Comparison of ENCODE assay signal across 8 mouse cellular contexts in genomic region chr11:4270744-4271459, GRCm38 (mm10). TPM values are rescaled to one million over a fixed set of nuclear protein-coding genes. Genes with fewer than 3 reads are reported as not detected.
DNase-seq lines count a peak whose midpoint lies in the region; ATAC-seq and TF ChIP-seq lines count a peak whose summit lies in the region.

No protein-coding gene starts in this region.

- H3K4me1 ChIP-seq in forebrain, embryonic 14.5 days (ENCODE audit: control insufficient read depth, insufficient read depth, low read length): no peaks in the 10 kb centered on the region
- H3K4me1 ChIP-seq in forebrain, embryonic 12.5 days: peaks cover 10% of the 10 kb centered on the region
- H3K4me1 ChIP-seq in embryonic facial prominence, embryonic 12.5 days: peaks cover 21% of the 10 kb centered on the region
- H3K4me1 ChIP-seq in intestine, postnatal 0 days (replicated peaks; ENCODE audit: control insufficient read depth, insufficient read depth, low read length): peaks cover 4% of the 10 kb centered on the region; the same call in 1 of the 2 replicates
- H3K4me1 ChIP-seq in midbrain, embryonic 15.5 days: peaks cover 17% of the 10 kb centered on the region; the same call in 1 of the 2 replicates
- H3K4me1 ChIP-seq in cerebellum, adult 2 months (ENCODE audit: control insufficient read depth, insufficient read depth, low read length): no peaks in the 10 kb centered on the region

- peak; percentile 65 for TF ChIP-seq CTCF in intestine, postnatal 0 days (IDR thresholded peaks at IDR 0.05; ENCODE audit: low read depth)
- no peak; the same call in 1 of the 2 replicates for TF ChIP-seq CTCF in cerebellum, adult 2 months (IDR thresholded peaks at IDR 0.05; ENCODE audit: borderline replicate concordance, insufficient read depth, low read depth, low read length)

- intact Hi-C loops in left cerebral cortex, postnatal 14 days (cut with DNase I): no loop called here

- no peak overlapping the region for H3K4me3 ChIP-seq in forebrain, embryonic 14.5 days (ENCODE audit: low read depth, low read length)
- no peak overlapping the region for H3K4me3 ChIP-seq in forebrain, embryonic 12.5 days (replicated peaks)
- H3K4me3 ChIP-seq in embryonic facial prominence, embryonic 12.5 days: no peak overlapping the region
- no peak overlapping the region for H3K4me3 ChIP-seq in intestine, postnatal 0 days (ENCODE audit: low read depth, low read length)
- H3K4me3 ChIP-seq in midbrain, embryonic 15.5 days: no peak overlapping the region
- H3K4me3 ChIP-seq in cerebellum, adult 2 months (replicated peaks; ENCODE audit: insufficient read depth, low read depth, low read length): no peak overlapping the region

- no peak overlapping the region for H3K9ac ChIP-seq in forebrain, embryonic 14.5 days (ENCODE audit: low read length)
- H3K9ac ChIP-seq in forebrain, embryonic 12.5 days: no peak overlapping the region; the same call in 1 of the 2 replicates
- H3K9ac ChIP-seq in embryonic facial prominence, embryonic 12.5 days: no peak overlapping the region
- H3K9ac ChIP-seq in intestine, postnatal 0 days (ENCODE audit: low read depth, low read length): no peak overlapping the region
- H3K9ac ChIP-seq in midbrain, embryonic 15.5 days: no peak overlapping the region

- peak; percentile 32 for DNase-seq in forebrain, embryonic 14.5 days (ENCODE audit: low spot score)
- DNase-seq in 416B (ENCODE audit: low read depth): peak; percentile 36
- no peak for DNase-seq in left cerebral cortex, postnatal 14 days (ENCODE audit: low spot score in 2 of 2)
- DNase-seq in cerebellum, adult 2 months: no peak

- no peak overlapping the region for H3K4me2 ChIP-seq in forebrain, embryonic 14.5 days (ENCODE audit: low read length)
- no peak overlapping the region for H3K4me2 ChIP-seq in forebrain, embryonic 12.5 days
- no peak overlapping the region for H3K4me2 ChIP-seq in embryonic facial prominence, embryonic 12.5 days (replicated peaks)
- H3K4me2 ChIP-seq in intestine, postnatal 0 days (replicated peaks; ENCODE audit: low read depth): no peak overlapping the region
- no peak overlapping the region for H3K4me2 ChIP-seq in midbrain, embryonic 15.5 days

- no peak for TF ChIP-seq POLR2A in cerebellum, adult 2 months (IDR thresholded peaks at IDR 0.05; ENCODE audit: borderline replicate concordance, insufficient read depth, low read length)

- WGBS in forebrain, embryonic 14.5 days: 20% methylated on average over 20 of the region's 20 CpGs
- 18% methylated on average over 19 of the region's 20 CpGs for WGBS in forebrain, embryonic 12.5 days
- 21% methylated on average over 20 of the region's 20 CpGs for WGBS in embryonic facial prominence, embryonic 12.5 days
- 43% methylated on average over 20 of the region's 20 CpGs for WGBS in intestine, postnatal 0 days
- WGBS in midbrain, embryonic 15.5 days: 20% methylated on average over 19 of the region's 20 CpGs
- WGBS in cerebellum, adult 2 months: 38% methylated on average over 20 of the region's 20 CpGs

- no peaks in the 10 kb centered on the region for H3K36me3 ChIP-seq in forebrain, embryonic 14.5 days (ENCODE audit: control insufficient read depth, insufficient read depth, low read length)
- no peaks in the 10 kb centered on the region for H3K36me3 ChIP-seq in forebrain, embryonic 12.5 days (replicated peaks)
- H3K36me3 ChIP-seq in embryonic facial prominence, embryonic 12.5 days: no peaks in the 10 kb centered on the region
- peaks cover 9% of the 10 kb centered on the region; the same call in 1 of the 2 replicates for H3K36me3 ChIP-seq in intestine, postnatal 0 days (ENCODE audit: control insufficient read depth, insufficient read depth)
- H3K36me3 ChIP-seq in midbrain, embryonic 15.5 days (replicated peaks): no peaks in the 10 kb centered on the region

- H3K9me3 ChIP-seq in forebrain, embryonic 14.5 days (replicated peaks; ENCODE audit: control insufficient read depth, low read length): no peaks in the 10 kb centered on the region
- H3K9me3 ChIP-seq in forebrain, embryonic 12.5 days: no peaks in the 10 kb centered on the region
- H3K9me3 ChIP-seq in embryonic facial prominence, embryonic 12.5 days: no peaks in the 10 kb centered on the region
- no peaks in the 10 kb centered on the region for H3K9me3 ChIP-seq in intestine, postnatal 0 days (ENCODE audit: control insufficient read depth)
- H3K9me3 ChIP-seq in midbrain, embryonic 15.5 days: no peaks in the 10 kb centered on the region

- H3K27ac ChIP-seq in forebrain, embryonic 14.5 days (ENCODE audit: low read depth, low read length): no peak overlapping the region
- H3K27ac ChIP-seq in forebrain, embryonic 12.5 days: no peak overlapping the region
- peak overlapping the region; percentile 58 for H3K27ac ChIP-seq in embryonic facial prominence, embryonic 12.5 days
- H3K27ac ChIP-seq in intestine, postnatal 0 days (ENCODE audit: low read depth, low read length): no peak overlapping the region
- no peak overlapping the region for H3K27ac ChIP-seq in midbrain, embryonic 15.5 days
- H3K27ac ChIP-seq in cerebellum, adult 2 months (ENCODE audit: insufficient read depth, low read length): no peak overlapping the region

- H3K27me3 ChIP-seq in forebrain, embryonic 14.5 days (replicated peaks; ENCODE audit: control insufficient read depth, insufficient read depth, low read length): peaks cover 27% of the 10 kb centered on the region
- peaks cover 58% of the 10 kb centered on the region for H3K27me3 ChIP-seq in forebrain, embryonic 12.5 days
- H3K27me3 ChIP-seq in embryonic facial prominence, embryonic 12.5 days: peaks cover 37% of the 10 kb centered on the region
- no peaks in the 10 kb centered on the region for H3K27me3 ChIP-seq in intestine, postnatal 0 days (replicated peaks; ENCODE audit: control insufficient read depth, insufficient read depth, low read length)
- H3K27me3 ChIP-seq in midbrain, embryonic 15.5 days (replicated peaks): peaks cover 26% of the 10 kb centered on the region
- H3K27me3 ChIP-seq in cerebellum, adult 2 months (ENCODE audit: control insufficient read depth, insufficient read depth, low read length): no peaks in the 10 kb centered on the region

- ATAC-seq in forebrain, embryonic 14.5 days: no peak
- no peak for ATAC-seq in forebrain, embryonic 12.5 days (ENCODE audit: low FRiP score)
- peak; percentile 32; the same call in 1 of the 2 replicates for ATAC-seq in embryonic facial prominence, embryonic 12.5 days (ENCODE audit: insufficient number of reproducible peaks, insufficient read depth, low FRiP score, low TSS enrichment)
- ATAC-seq in intestine, postnatal 0 days: no peak
- no peak for ATAC-seq in midbrain, embryonic 15.5 days (replicated peaks)

RNA-seq across cellular contexts. Expression of gene Lif, which starts 13.5 kb away (rescaled TPM):
- not detected in 2 replicates for polyA plus RNA-seq in forebrain, embryonic 14.5 days (2014; fragmentation: Nextera tagmentation; extraction: Ambion mirVana)
- 0.06 TPM in 1 of 2 replicates, not detected in the other for polyA plus RNA-seq in forebrain, embryonic 12.5 days (2016; fragmentation: Nextera tagmentation; extraction: Ambion mirVana)
- 0.06 and 0.09 TPM in 2 replicates for polyA plus RNA-seq in embryonic facial prominence, embryonic 12.5 days (2016; fragmentation: Nextera tagmentation; extraction: Ambion mirVana)
- polyA plus RNA-seq in intestine, postnatal 0 days (2015; fragmentation: Nextera tagmentation; extraction: Ambion mirVana): 0.92 and 1.2 TPM in 2 replicates
- 0.05 TPM in 1 of 2 replicates, not detected in the other for polyA plus RNA-seq in midbrain, embryonic 15.5 days (2015; fragmentation: Nextera tagmentation; extraction: Ambion mirVana)
- total RNA-seq in left cerebral cortex, postnatal 14 days (2021): under 1 TPM; 0.15 to 0.59 TPM
- polyA plus RNA-seq in cerebellum, adult 2 months (2012; rRNA removed): 0.15 and 0.41 TPM in 2 replicates

RNA-seq across cellular contexts. Expression of gene Osm, which starts 34.7 kb away (rescaled TPM):
- polyA plus RNA-seq in forebrain, embryonic 14.5 days (2014; fragmentation: Nextera tagmentation; extraction: Ambion mirVana): 0.14 TPM in 1 of 2 replicates, not detected in the other
- polyA plus RNA-seq in forebrain, embryonic 12.5 days (2016; fragmentation: Nextera tagmentation; extraction: Ambion mirVana): not detected in 2 replicates
- not detected in 2 replicates for polyA plus RNA-seq in embryonic facial prominence, embryonic 12.5 days (2016; fragmentation: Nextera tagmentation; extraction: Ambion mirVana)
- 0.08 and 0.20 TPM in 2 replicates for polyA plus RNA-seq in intestine, postnatal 0 days (2015; fragmentation: Nextera tagmentation; extraction: Ambion mirVana)
- 0.11 and 0.21 TPM in 2 replicates for polyA plus RNA-seq in midbrain, embryonic 15.5 days (2015; fragmentation: Nextera tagmentation; extraction: Ambion mirVana)
- total RNA-seq in left cerebral cortex, postnatal 14 days (2021): not detected
- 0.03 TPM in 1 of 2 replicates, not detected in the other for polyA plus RNA-seq in cerebellum, adult 2 months (2012; rRNA removed)

RNA-seq across cellular contexts. Expression of gene Castor1, which starts 52.9 kb away (rescaled TPM):
- 1.6 and 1.8 TPM in 2 replicates for polyA plus RNA-seq in forebrain, embryonic 14.5 days (2014; fragmentation: Nextera tagmentation; extraction: Ambion mirVana)
- polyA plus RNA-seq in forebrain, embryonic 12.5 days (2016; fragmentation: Nextera tagmentation; extraction: Ambion mirVana): 1.8 and 2.2 TPM in 2 replicates
- polyA plus RNA-seq in embryonic facial prominence, embryonic 12.5 days (2016; fragmentation: Nextera tagmentation; extraction: Ambion mirVana): 3.0 and 3.6 TPM in 2 replicates
- 10.3 and 14.7 TPM in 2 replicates for polyA plus RNA-seq in intestine, postnatal 0 days (2015; fragmentation: Nextera tagmentation; extraction: Ambion mirVana)
- polyA plus RNA-seq in midbrain, embryonic 15.5 days (2015; fragmentation: Nextera tagmentation; extraction: Ambion mirVana): 2.6 and 3.6 TPM in 2 replicates
- 1 to 10 TPM; 4.3 to 4.9 TPM for total RNA-seq in left cerebral cortex, postnatal 14 days (2021)
- polyA plus RNA-seq in cerebellum, adult 2 months (2012; rRNA removed): 5.1 and 5.6 TPM in 2 replicates

Comparison
In these comparisons a context has a peak if more than half of its experiments do, and no peak if none do; other contexts are left out.
1. DNase-seq: peak in forebrain, embryonic 14.5 days (single experiment) and 416B (single experiment); none in left cerebral cortex, postnatal 14 days (0 of 2) and cerebellum, adult 2 months (0 of 2).